Mouse (Mus musculus) lung, adult 2 months (tissue): Measurements from ENCODE around the gene Gen1.

Source experiments
- CTCF ChIP-seq: fragments of 200-500 bp; IDR thresholded peaks from 2 replicates; pipeline ENCODE4 v1.5.1; 2011; ENCODE audit warnings: mild to moderate bottlenecking, low read length, control low read depth; ENCODE audit not compliant: insufficient read depth
- POLR2A ChIP-seq: fragments of 200-500 bp; IDR thresholded peaks from 2 replicates; pipeline ENCODE4 v1.6.1; 2011; ENCODE audit warnings: low read depth, mild to moderate bottlenecking, control low read depth, low read length, borderline replicate concordance; ENCODE audit errors: extremely low read depth

DNA sequence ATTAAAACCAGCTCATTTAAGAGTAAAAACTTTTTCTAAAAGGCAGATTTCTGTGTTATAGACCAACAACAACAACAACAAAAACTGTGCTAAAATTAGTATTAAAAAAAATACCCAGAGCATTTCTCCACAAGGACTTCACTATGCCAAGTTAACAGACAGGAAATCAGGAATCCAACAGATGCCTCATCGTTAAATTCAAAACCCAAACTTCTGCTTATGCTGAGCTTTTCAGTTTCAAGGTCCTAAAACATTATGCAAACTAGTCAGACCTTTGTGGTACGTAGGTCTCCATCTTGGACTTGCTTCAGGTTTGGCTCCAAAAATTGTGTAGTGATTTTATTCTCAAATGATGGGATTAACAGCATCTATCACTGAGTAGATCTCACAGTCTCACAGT, 50.0 kb downstream of the Gen1 start:
- no peak for TF ChIP-seq CTCF
- no peak for TF ChIP-seq POLR2A
